Mouse (Mus musculus): ENCODE measurements around the gene Ttc21b. TPM values are rescaled to one million over a fixed set of nuclear protein-coding genes. Genes with fewer than 3 reads are reported as not detected.

Gene Ttc21b
- polyA plus RNA-seq, 1 experiment from 2014 or later, result 20.1 TPM

Other genes starting within 250 kb of the Ttc21b start
- gene Galnt3, start 131.6 kb downstream of the Ttc21b start, polyA plus RNA-seq (2014; fragmentation: Nextera tagmentation; extraction: Ambion mirVana), result 7.0 and 9.4 TPM in 2 replicates
- 1.2 and 1.3 TPM in 2 replicates for gene Scn1a, start 184.2 kb upstream of the Ttc21b start, polyA plus RNA-seq (2014; fragmentation: Nextera tagmentation; extraction: Ambion mirVana)